ENCODE assay signal across 15 mouse cellular contexts in genomic region chr6:50314406-50315071, GRCm38 (mm10). TPM values are rescaled to one million over a fixed set of nuclear protein-coding genes. Genes with fewer than 3 reads are reported as not detected.
A peak's percentile ranks its signal among the peaks of the same experiment; 100 is the strongest.
DNase-seq lines count a peak whose midpoint lies in the region; ATAC-seq lines count a peak whose summit lies in the region.
"Had no signal": no experiment of that assay in that cellular context is flagged by ENCODE, and none has a peak within 500 bp of the region (broad histone marks: within the 10 kb centered on the region; RNA-seq: fewer than 3 reads in every experiment).

No protein-coding gene starts in this region.

- no peaks in the 10 kb centered on the region for H3K27me3 ChIP-seq in heart, embryonic 11.5 days (ENCODE audit: control insufficient read depth, insufficient read depth, low read length)
- H3K27me3 ChIP-seq: hindbrain, embryonic 12.5 days; liver, embryonic 13.5 days had no signal

- no peak overlapping the region for H3K4me3 ChIP-seq in heart, embryonic 11.5 days (ENCODE audit: low read depth, low read length)
- H3K4me3 ChIP-seq: hindbrain, embryonic 12.5 days; liver, embryonic 13.5 days had no signal

- H3K4me1 ChIP-seq in heart, embryonic 11.5 days (ENCODE audit: control insufficient read depth, insufficient read depth, low read length) = peaks cover 12% of the 10 kb centered on the region
- H3K4me1 ChIP-seq: hindbrain, embryonic 12.5 days; liver, embryonic 13.5 days had no signal

- H3K4me2 ChIP-seq in heart, embryonic 11.5 days = peak overlapping the region; percentile 17
- H3K4me2 ChIP-seq: hindbrain, embryonic 12.5 days; liver, embryonic 13.5 days had no signal

- H3K9me3 ChIP-seq in heart, embryonic 11.5 days (replicated peaks; ENCODE audit: control insufficient read depth, low read length) = no peaks in the 10 kb centered on the region
- H3K9me3 ChIP-seq: hindbrain, embryonic 12.5 days; liver, embryonic 13.5 days had no signal

- peak overlapping the region; percentile 88 for H3K27ac ChIP-seq in heart, embryonic 11.5 days (ENCODE audit: low read depth, low read length)
- H3K27ac ChIP-seq: hindbrain, embryonic 12.5 days; liver, embryonic 13.5 days had no signal

- peak; percentile 49 for DNase-seq in layer of hippocampus, adult 11-12 months (ENCODE audit: low spot score)
- no peak for DNase-seq in layer of hippocampus, adult 9-10 months (ENCODE audit: low spot score)
- peak; percentile 61 to 76 for DNase-seq in left cerebral cortex, adult 18-20 months (ENCODE audit: low spot score in 2 of 2)
- DNase-seq in right cerebral cortex, postnatal 10 days (ENCODE audit: low spot score in 2 of 2) = peak; percentile 75 to 86
- no peak for DNase-seq in kidney, adult 8-10 months
- no peak for DNase-seq in thymus, adult 18-20 months
- DNase-seq: adrenal gland, postnatal 25 days; cerebellum, adult 9-10 months; kidney, postnatal 10 days; liver, embryonic 13.5 days had no signal

- 40% methylated on average over 12 of the region's 12 CpGs for WGBS in heart, embryonic 11.5 days (ENCODE audit: insufficient replicate concordance)

- 0 out of 2 replicates have a peak, but pooled peaks have one; percentile 57 for ATAC-seq in heart, embryonic 11.5 days (replicated peaks; ENCODE audit: insufficient number of reproducible peaks, low FRiP score, low TSS enrichment)
- ATAC-seq in erythroblast, adult 5-6 weeks (replicated peaks; ENCODE audit: low FRiP score, poor library complexity, severe bottlenecking) = no peak
- ATAC-seq: CD4-positive, CD25-positive, alpha-beta regulatory T cell, adult 4 months; midbrain, embryonic 16.5 days had no signal

- no peaks in the 10 kb centered on the region for H3K36me3 ChIP-seq in heart, embryonic 11.5 days (ENCODE audit: control insufficient read depth, insufficient read depth, low read length)
- H3K36me3 ChIP-seq: hindbrain, embryonic 12.5 days; liver, embryonic 13.5 days had no signal

- H3K9ac ChIP-seq in heart, embryonic 11.5 days (ENCODE audit: low read depth, low read length) = 0 out of 2 replicates have a peak overlapping the region, but pooled peaks have one; percentile 11
- H3K9ac ChIP-seq: hindbrain, embryonic 12.5 days; liver, embryonic 13.5 days had no signal

RNA-seq across cellular contexts. Expression of gene Gsdme, which starts 50.9 kb away (rescaled TPM):
- 29.0 and 32.4 TPM in 2 replicates for polyA plus RNA-seq in heart, embryonic 11.5 days (2014; fragmentation: Nextera tagmentation; extraction: Ambion mirVana)
- 10 to 100 TPM; 12.3 to 12.4 TPM for total RNA-seq in left cerebral cortex, adult 18-20 months (2021)
- total RNA-seq in erythroblast, adult 5-6 weeks (2015; ENCODE audit: low replicate concordance) = 4.6 and 9.6 TPM in 2 replicates
- total RNA-seq in erythroblast, adult 5-6 weeks (2017; ENCODE audit: low replicate concordance) = 2.4 and 9.2 TPM in 2 replicates

Comparison
In these comparisons a context has a peak if more than half of its experiments do, and no peak if none do; other contexts are left out.
1. DNase-seq: peak in layer of hippocampus, adult 11-12 months (single experiment), left cerebral cortex, adult 18-20 months (2 of 2) and right cerebral cortex, postnatal 10 days (2 of 2); none in layer of hippocampus, adult 9-10 months (single experiment), kidney, adult 8-10 months (0 of 2) and thymus, adult 18-20 months (0 of 2).